Mouse (Mus musculus) lung, postnatal 0 days (tissue): ENCODE results near the gene a. TPM values are rescaled to one million over a fixed set of nuclear protein-coding genes. Genes with fewer than 3 reads are reported as not detected.

Experiments
- ATAC-seq: fragments of 200-750 bp; cut with Nextera tagmentation; 2 replicates; pipeline ENCODE4 v1.8.0; 2017; ENCODE audit warnings: moderate library complexity
- DNase-seq: peaks from one replicate; pipeline ENCODE4 v3.0.0-alpha.2; 2016; ENCODE audit warnings: low spot score
- H3K27ac ChIP-seq: fragments of 300-500 bp; sonication (generic); 2 replicates; pipeline ENCODE4 v1.5.1; 2014; ENCODE audit warnings: antibody characterized with exemption, mild to moderate bottlenecking, low read length, mixed read lengths
- H3K27me3 ChIP-seq: fragments of 300-500 bp; sonication (generic); replicated peaks from 2 replicates; pipeline ENCODE4 v1.6.1; 2014; ENCODE audit warnings: low read length, mixed read lengths; ENCODE audit not compliant: insufficient read depth
- H3K36me3 ChIP-seq: fragments of 300-500 bp; sonication (generic); 2 replicates; pipeline ENCODE4 v1.6.1; 2014; ENCODE audit warnings: low read length, mixed read lengths; ENCODE audit not compliant: insufficient read depth
- H3K4me1 ChIP-seq: fragments of 300-500 bp; sonication (generic); 2 replicates; pipeline ENCODE4 v1.6.1; 2014; ENCODE audit warnings: antibody characterized with exemption, low read depth, low read length, mixed read lengths; ENCODE audit not compliant: insufficient read depth
- H3K4me2 ChIP-seq: fragments of 300-500 bp; sonication (generic); replicated peaks from 2 replicates; pipeline ENCODE4 v1.6.1; 2014; ENCODE audit warnings: low read depth, mild to moderate bottlenecking, low read length, moderate library complexity, mixed read lengths
- H3K4me3 ChIP-seq: fragments of 300-500 bp; sonication (generic); 2 replicates; pipeline ENCODE4 v1.5.1; 2014; ENCODE audit warnings: low read depth, low read length
- H3K9ac ChIP-seq: fragments of 300-500 bp; sonication (generic); replicated peaks from 2 replicates; pipeline ENCODE4 v1.6.1; 2014; ENCODE audit warnings: low read depth, mild to moderate bottlenecking
- H3K9me3 ChIP-seq: fragments of 300-500 bp; sonication (generic); 2 replicates; pipeline ENCODE4 v1.6.1; 2016; ENCODE audit warnings: low read length, mixed read lengths
- CTCF ChIP-seq: IDR thresholded peaks from 2 replicates; pipeline ENCODE4 v1.5.1; 2016; ENCODE audit warnings: antibody characterized with exemption, mild to moderate bottlenecking
- EP300 ChIP-seq: IDR thresholded peaks from 2 replicates; pipeline ENCODE4 v1.6.1; 2016; ENCODE audit warnings: antibody characterized with exemption, mild to moderate bottlenecking, control low read depth
- WGBS: fragments of 180-500 bp; shearing (Covaris S2); extraction: QIAGEN DNeasy Blood & Tissue Kit; methylation state at CpG from one replicate; pipeline ENCODE4 v1.1.7; 2014; 5-methylcytosine and 5-hydroxymethylcytosine counted together
- polyA plus RNA-seq: library from polyadenylated mRNA; unstranded; fragments of >200 nt; fragmentation: Nextera tagmentation; extraction: Ambion mirVana; gene quantifications from 2 replicates; pipeline ENCODE4 v1.2.1, GENCODE M21; 2015

a gene
- polyA plus RNA-seq, 1 experiment from 2014 or later, result not detected

- ATAC-seq (no peak), DNase-seq (no peak)
- TF ChIP-seq CTCF (no peak), EP300 (no peak)
- Histone ChIP-seq H3K9ac (no peak overlapping the region), H3K36me3 (no peaks in the 10 kb centered on the region), H3K4me2 (no peak overlapping the region), H3K27ac (no peak overlapping the region), H3K27me3 (no peaks in the 10 kb centered on the region), H3K4me1 (peaks cover 14% of the 10 kb centered on the region; the same call in 1 of the 2 replicates), H3K4me3 (no peak overlapping the region), H3K9me3 (no peaks in the 10 kb centered on the region)
- 39% methylated on average over 1 of the region's 1 CpGs for WGBS
These were observed 19.6 kb downstream of the a start for GRCm38 (mm10) chr2:154810821-154811220.

- ATAC-seq, result no peak
- Histone ChIP-seq H3K27me3 (no peaks in the 10 kb centered on the region), H3K4me2 (no peak overlapping the region), H3K4me1 (peaks cover 14% of the 10 kb centered on the region; the same call in 1 of the 2 replicates), H3K4me3 (no peak overlapping the region), H3K27ac (no peak overlapping the region), H3K9me3 (no peaks in the 10 kb centered on the region), H3K36me3 (no peaks in the 10 kb centered on the region), H3K9ac (no peak overlapping the region)
- 71% methylated on average over 2 of the region's 2 CpGs for WGBS
- no peak for DNase-seq
- TF ChIP-seq CTCF, result no peak
- TF ChIP-seq EP300, result no peak
These were observed 22.2 kb downstream of the a start for GRCm38 (mm10) chr2:154813426-154813825.

GRCm38 (mm10) chr2:154817089-154817488, 25.9 kb downstream of the a start:
- no peak for ATAC-seq

GRCm38 (mm10) chr2:154817788-154818187, 26.6 kb downstream of the a start:
- Histone ChIP-seq H3K27ac (no peak overlapping the region), H3K27me3 (no peaks in the 10 kb centered on the region), H3K4me2 (no peak overlapping the region), H3K9me3 (no peaks in the 10 kb centered on the region), H3K9ac (no peak overlapping the region), H3K36me3 (no peaks in the 10 kb centered on the region), H3K4me3 (no peak overlapping the region), H3K4me1 (peaks cover 10% of the 10 kb centered on the region)
- TF ChIP-seq CTCF (peak; percentile 69), EP300 (no peak)
- WGBS, result 36% methylated on average over 1 of the region's 1 CpGs
- ATAC-seq (no peak), DNase-seq (peak; percentile 52)

More at GRCm38 (mm10) chr2:154817089-154817488, 25.9 kb downstream of the a start:
- H3K27ac ChIP-seq, result no peak overlapping the region
- 58% methylated on average over 3 of the region's 3 CpGs for WGBS
- H3K9ac ChIP-seq, result no peak overlapping the region
- no peaks in the 10 kb centered on the region for H3K36me3 ChIP-seq
- H3K9me3 ChIP-seq, result no peaks in the 10 kb centered on the region
- no peak for DNase-seq
- no peak overlapping the region for H3K4me2 ChIP-seq
- H3K4me1 ChIP-seq, result peaks cover 10% of the 10 kb centered on the region
- H3K4me3 ChIP-seq, result no peak overlapping the region
- no peaks in the 10 kb centered on the region for H3K27me3 ChIP-seq
- TF ChIP-seq EP300, result no peak
- no peak for TF ChIP-seq CTCF

- TF ChIP-seq EP300, result no peak
- Histone ChIP-seq H3K9ac (no peak overlapping the region), H3K27ac (no peak overlapping the region), H3K9me3 (no peaks in the 10 kb centered on the region), H3K36me3 (no peaks in the 10 kb centered on the region), H3K4me1 (peaks cover 10% of the 10 kb centered on the region), H3K4me3 (no peak overlapping the region), H3K27me3 (no peaks in the 10 kb centered on the region), H3K4me2 (no peak overlapping the region)
- DNase-seq (no peak), ATAC-seq (no peak)
- 27% methylated on average over 1 of the region's 1 CpGs for WGBS
These were observed 27.4 kb downstream of the a start for GRCm38 (mm10) chr2:154818599-154818998.

GRCm38 (mm10) chr2:154820346-154820745, 29.1 kb downstream of the a start:
- ATAC-seq (no peak), DNase-seq (no peak)
- WGBS, result 61% methylated on average over 1 of the region's 1 CpGs
- H3K27ac ChIP-seq, result no peak overlapping the region
- H3K4me2 ChIP-seq, result no peak overlapping the region
- H3K9ac ChIP-seq, result no peak overlapping the region
- no peaks in the 10 kb centered on the region for H3K27me3 ChIP-seq
- TF ChIP-seq EP300 (no peak), CTCF (no peak)
- peaks cover 10% of the 10 kb centered on the region for H3K4me1 ChIP-seq
- H3K4me3 ChIP-seq, result no peak overlapping the region
- H3K9me3 ChIP-seq, result no peaks in the 10 kb centered on the region
- no peaks in the 10 kb centered on the region for H3K36me3 ChIP-seq

GRCm38 (mm10) chr2:154826054-154826538, 34.9 kb downstream of the a start:
- TF ChIP-seq CTCF (no peak), EP300 (no peak)
- no peak overlapping the region for H3K4me2 ChIP-seq
- no peak for DNase-seq
- no peak overlapping the region for H3K9ac ChIP-seq
- ATAC-seq, result no peak
- WGBS, result 83% methylated on average over 1 of the region's 1 CpGs
- H3K4me3 ChIP-seq, result no peak overlapping the region
- no peaks in the 10 kb centered on the region for H3K36me3 ChIP-seq
- H3K27ac ChIP-seq, result no peak overlapping the region
- no peaks in the 10 kb centered on the region for H3K9me3 ChIP-seq
- H3K27me3 ChIP-seq, result no peaks in the 10 kb centered on the region
- peaks cover 2% of the 10 kb centered on the region for H3K4me1 ChIP-seq
